Mouse (Mus musculus): ENCODE results near the gene Bsn. TPM values are rescaled to one million over a fixed set of nuclear protein-coding genes. Genes with fewer than 3 reads are reported as not detected.

Gene Bsn
- polyA plus RNA-seq, 1 experiment: not detected

- 36% methylated on average over 8 of the region's 8 CpGs for WGBS
- no peak overlapping the region for H3K4me3 ChIP-seq (ENCODE audit: insufficient read depth, low read depth, low read length)
- H3K27ac ChIP-seq (ENCODE audit: insufficient read depth, low read depth, low read length): no peak overlapping the region
- no peak for TF ChIP-seq CTCF (IDR thresholded peaks at IDR 0.05; ENCODE audit: insufficient read depth, low read depth, low read length)
- TF ChIP-seq POLR2A (IDR thresholded peaks at IDR 0.05; ENCODE audit: insufficient read depth, low read depth, low read length): no peak
- peaks cover 7% of the 10 kb centered on the region for H3K4me1 ChIP-seq (ENCODE audit: control insufficient read depth, insufficient read depth, low read length)
These were observed 25.0 kb downstream of the Bsn start for GRCm38 (mm10) chr9:108165143-108165542.

- no peak overlapping the region for H3K27ac ChIP-seq (ENCODE audit: insufficient read depth, low read depth, low read length)
- 74% methylated on average over 16 of the region's 16 CpGs for WGBS
- TF ChIP-seq POLR2A (IDR thresholded peaks at IDR 0.05; ENCODE audit: insufficient read depth, low read depth, low read length): no peak
- TF ChIP-seq CTCF (IDR thresholded peaks at IDR 0.05; ENCODE audit: insufficient read depth, low read depth, low read length): no peak
- no peak overlapping the region for H3K4me3 ChIP-seq (ENCODE audit: insufficient read depth, low read depth, low read length)
- H3K4me1 ChIP-seq (ENCODE audit: control insufficient read depth, insufficient read depth, low read length): peaks cover 10% of the 10 kb centered on the region
These were observed 26.4 kb downstream of the Bsn start for GRCm38 (mm10) chr9:108163646-108164284.

- H3K4me3 ChIP-seq (ENCODE audit: insufficient read depth, low read depth, low read length): no peak overlapping the region
- peaks cover 38% of the 10 kb centered on the region for H3K4me1 ChIP-seq (ENCODE audit: control insufficient read depth, insufficient read depth, low read length)
- TF ChIP-seq POLR2A (IDR thresholded peaks at IDR 0.05; ENCODE audit: insufficient read depth, low read depth, low read length): no peak
- no peak for TF ChIP-seq CTCF (IDR thresholded peaks at IDR 0.05; ENCODE audit: insufficient read depth, low read depth, low read length)
- H3K27ac ChIP-seq (ENCODE audit: insufficient read depth, low read depth, low read length): peak overlapping the region; percentile 19; the same call in 1 of the 2 replicates
- 51% methylated on average over 7 of the region's 7 CpGs for WGBS
These were observed 32.3 kb downstream of the Bsn start for GRCm38 (mm10) chr9:108157891-108158290.

GRCm38 (mm10) chr9:108157451-108157850, 32.7 kb downstream of the Bsn start:
- 61% methylated on average over 6 of the region's 6 CpGs for WGBS
- TF ChIP-seq CTCF (IDR thresholded peaks at IDR 0.05; ENCODE audit: insufficient read depth, low read depth, low read length): no peak
- no peak for TF ChIP-seq POLR2A (IDR thresholded peaks at IDR 0.05; ENCODE audit: insufficient read depth, low read depth, low read length)
- H3K4me3 ChIP-seq (ENCODE audit: insufficient read depth, low read depth, low read length): no peak overlapping the region
- peak overlapping the region; percentile 43 for H3K27ac ChIP-seq (ENCODE audit: insufficient read depth, low read depth, low read length)
- peaks cover 41% of the 10 kb centered on the region for H3K4me1 ChIP-seq (ENCODE audit: control insufficient read depth, insufficient read depth, low read length)

GRCm38 (mm10) chr9:108156786-108157185, 33.4 kb downstream of the Bsn start:
- WGBS: 64% methylated on average over 5 of the region's 5 CpGs
- TF ChIP-seq CTCF (IDR thresholded peaks at IDR 0.05; ENCODE audit: insufficient read depth, low read depth, low read length): no peak
- TF ChIP-seq POLR2A (IDR thresholded peaks at IDR 0.05; ENCODE audit: insufficient read depth, low read depth, low read length): no peak
- Histone ChIP-seq H3K27ac (ENCODE audit: insufficient read depth, low read depth, low read length) (peak overlapping the region; percentile 43), H3K4me3 (ENCODE audit: insufficient read depth, low read depth, low read length) (no peak overlapping the region), H3K4me1 (ENCODE audit: control insufficient read depth, insufficient read depth, low read length) (peaks cover 47% of the 10 kb centered on the region)

GRCm38 (mm10) chr9:108154814-108155213, 35.4 kb downstream of the Bsn start:
- peaks cover 45% of the 10 kb centered on the region for H3K4me1 ChIP-seq (ENCODE audit: control insufficient read depth, insufficient read depth, low read length)
- TF ChIP-seq CTCF (IDR thresholded peaks at IDR 0.05; ENCODE audit: insufficient read depth, low read depth, low read length): no peak
- no peak overlapping the region for H3K27ac ChIP-seq (ENCODE audit: insufficient read depth, low read depth, low read length)
- H3K4me3 ChIP-seq (ENCODE audit: insufficient read depth, low read depth, low read length): no peak overlapping the region
- 89% methylated on average over 12 of the region's 12 CpGs for WGBS

GRCm38 (mm10) chr9:108153516-108154448, 36.4 kb downstream of the Bsn start:
- WGBS: 47% methylated on average over 12 of the region's 12 CpGs
- Histone ChIP-seq H3K4me1 (ENCODE audit: control insufficient read depth, insufficient read depth, low read length) (peaks cover 43% of the 10 kb centered on the region), H3K27ac (ENCODE audit: insufficient read depth, low read depth, low read length) (peak overlapping the region; percentile 34), H3K4me3 (ENCODE audit: insufficient read depth, low read depth, low read length) (no peak overlapping the region)
- no peak for TF ChIP-seq POLR2A (IDR thresholded peaks at IDR 0.05; ENCODE audit: insufficient read depth, low read depth, low read length)
- TF ChIP-seq CTCF (IDR thresholded peaks at IDR 0.05; ENCODE audit: insufficient read depth, low read depth, low read length): no peak

GRCm38 (mm10) chr9:108150486-108150885, 39.7 kb downstream of the Bsn start:
- H3K27ac ChIP-seq (ENCODE audit: insufficient read depth, low read depth, low read length): no peak overlapping the region
- no peak overlapping the region for H3K4me3 ChIP-seq (ENCODE audit: insufficient read depth, low read depth, low read length)
- TF ChIP-seq POLR2A (IDR thresholded peaks at IDR 0.05; ENCODE audit: insufficient read depth, low read depth, low read length) (no peak), CTCF (IDR thresholded peaks at IDR 0.05; ENCODE audit: insufficient read depth, low read depth, low read length) (no peak)
- peaks cover 43% of the 10 kb centered on the region for H3K4me1 ChIP-seq (ENCODE audit: control insufficient read depth, insufficient read depth, low read length)
- 55% methylated on average over 1 of the region's 1 CpGs for WGBS

- Histone ChIP-seq H3K27ac (ENCODE audit: insufficient read depth, low read depth, low read length) (no peak overlapping the region), H3K4me1 (ENCODE audit: control insufficient read depth, insufficient read depth, low read length) (peaks cover 45% of the 10 kb centered on the region), H3K4me3 (ENCODE audit: insufficient read depth, low read depth, low read length) (no peak overlapping the region)
- TF ChIP-seq CTCF (IDR thresholded peaks at IDR 0.05; ENCODE audit: insufficient read depth, low read depth, low read length): no peak
- no peak for TF ChIP-seq POLR2A (IDR thresholded peaks at IDR 0.05; ENCODE audit: insufficient read depth, low read depth, low read length)
- WGBS: 51% methylated on average over 4 of the region's 4 CpGs
These were observed 40.4 kb downstream of the Bsn start for GRCm38 (mm10) chr9:108149817-108150216.

All from olfactory bulb, adult 2 months (tissue).